Mouse (Mus musculus): ENCODE measurements at regions not wholly inside any gene's neighbourhood (a gene's known extent, or its start where the extent isn't known, plus 50 kb on each side); places are given as distances from the start of the nearest gene placed in this dataset.

GRCm38 (mm10) chr3:141140606-141141005, 71.5 kb downstream of the Pdha2 start:
- DNase-seq (ENCODE audit: extremely low spot score), result no peak

- DNase-seq (ENCODE audit: extremely low spot score), result peak; percentile 53
Measured at GRCm38 (mm10) chr3:141112387-141113163, 99.6 kb downstream of the Pdha2 start.

GRCm38 (mm10) chr3:141111705-141112385, 100.3 kb downstream of the Pdha2 start:
- DNase-seq (ENCODE audit: extremely low spot score), result peak; percentile 2

Measured in embryo, embryonic 9.5 days (tissue).